25 mouse cellular contexts compared by ENCODE assay signal in the genomic region with DNA sequence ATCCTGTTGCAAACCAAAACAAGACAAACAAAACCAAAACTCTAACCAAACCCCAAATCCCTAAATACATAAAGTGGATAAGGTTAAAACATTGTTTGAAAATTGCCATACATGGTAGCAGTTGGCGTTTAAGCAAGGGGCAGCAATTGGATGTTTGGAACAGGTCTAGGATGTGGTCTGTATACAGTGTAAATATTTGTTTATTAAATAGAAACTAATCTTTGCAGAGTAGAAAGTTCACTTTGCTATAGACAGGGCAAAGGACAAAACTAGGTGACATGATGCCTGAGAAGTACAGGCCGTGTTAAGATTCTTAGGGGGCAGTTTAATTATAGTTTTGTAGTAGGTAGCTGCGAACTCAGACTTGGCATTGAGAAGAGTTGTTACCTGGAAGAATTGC.
"Had no signal": no experiment of that assay in that cellular context is flagged by ENCODE, and none has a peak within 500 bp of the region (broad histone marks: within the 10 kb centered on the region; RNA-seq: fewer than 3 reads in every experiment).

No protein-coding gene starts in this region.

- H3K9ac ChIP-seq: forebrain, postnatal 0 days; heart, embryonic 13.5 days; heart, embryonic 15.5 days; hindbrain, embryonic 12.5 days; hindbrain, embryonic 14.5 days; intestine, embryonic 15.5 days; limb, embryonic 13.5 days had no signal

- H3K4me3 ChIP-seq: heart, adult 2 months; heart, embryonic 13.5 days; heart, embryonic 15.5 days; hindbrain, embryonic 10.5 days; hindbrain, embryonic 12.5 days; intestine, embryonic 15.5 days; limb, embryonic 13.5 days had no signal

- H3K9me3 ChIP-seq: heart, embryonic 13.5 days; heart, embryonic 15.5 days; hindbrain, embryonic 10.5 days; hindbrain, embryonic 12.5 days; intestine, embryonic 15.5 days; limb, embryonic 13.5 days had no signal

- ATAC-seq: forebrain, postnatal 0 days; hindbrain, embryonic 16.5 days; inflammation-experienced regulatory T-cells, adult 6 months; intestine, embryonic 15.5 days; intestine, postnatal 0 days had no signal

- H3K27me3 ChIP-seq: heart, embryonic 13.5 days; heart, embryonic 15.5 days; hindbrain, embryonic 12.5 days; intestine, embryonic 15.5 days; limb, embryonic 13.5 days had no signal

- DNase-seq: forebrain, postnatal 0 days; gastrocnemius, postnatal 14 days; gastrocnemius, postnatal 36 days; heart, adult 2 months; heart, postnatal 14 days; heart, postnatal 36 days; kidney, adult 18-20 months; kidney, adult 8-10 months; kidney, postnatal 10 days; kidney, postnatal 25 days; kidney, postnatal 4 days; layer of hippocampus, adult 9-11 months; layer of hippocampus, postnatal 36 days; left cerebral cortex, postnatal 4 days had no signal

- H3K27ac ChIP-seq: heart, adult 2 months; heart, embryonic 13.5 days; heart, embryonic 15.5 days; hindbrain, embryonic 10.5 days; hindbrain, embryonic 12.5 days; hindbrain, embryonic 14.5 days; intestine, embryonic 15.5 days; limb, embryonic 13.5 days had no signal

- H3K36me3 ChIP-seq: heart, embryonic 13.5 days; heart, embryonic 15.5 days; hindbrain, embryonic 10.5 days; hindbrain, embryonic 12.5 days; intestine, embryonic 15.5 days; limb, embryonic 13.5 days had no signal

- H3K4me2 ChIP-seq: heart, embryonic 11.5 days; heart, embryonic 13.5 days; heart, embryonic 15.5 days; hindbrain, embryonic 12.5 days; hindbrain, embryonic 14.5 days; intestine, embryonic 15.5 days; limb, embryonic 13.5 days had no signal

- H3K4me1 ChIP-seq: heart, embryonic 13.5 days; heart, embryonic 15.5 days; hindbrain, embryonic 10.5 days; hindbrain, embryonic 12.5 days; intestine, embryonic 15.5 days; limb, embryonic 13.5 days had no signal
